Mouse (Mus musculus) liver, embryonic 16.5 days (tissue): ENCODE results near the gene Ttc30a1. TPM values are rescaled to one million over a fixed set of nuclear protein-coding genes. Genes with fewer than 3 reads are reported as not detected.
"Not testable (repeated sequence)": the region's sequence is repeated elsewhere in the genome, so short reads cannot be mapped to it uniquely, and the experiment has no call there.

ENCODE experiments used
- ATAC-seq: fragments of 200-750 bp; cut with Nextera tagmentation; 2 replicates; pipeline ENCODE4 v1.8.0; 2017; ENCODE audit warnings: low read depth, mild to moderate bottlenecking, moderate number of reproducible peaks, moderate library complexity
- H3K27ac ChIP-seq: fragments of 300-500 bp; sonication (generic); 2 replicates; pipeline ENCODE4 v1.5.1; 2014; ENCODE audit warnings: mild to moderate bottlenecking, low read length
- H3K27me3 ChIP-seq: fragments of 300-500 bp; sonication (generic); 2 replicates; pipeline ENCODE4 v1.6.1; 2014; ENCODE audit warnings: low read depth, low read length, mixed read lengths; ENCODE audit not compliant: control insufficient read depth, insufficient read depth
- H3K36me3 ChIP-seq: fragments of 300-500 bp; sonication (generic); 2 replicates; pipeline ENCODE4 v1.6.1; 2014; ENCODE audit warnings: mild to moderate bottlenecking; ENCODE audit not compliant: control insufficient read depth, insufficient read depth
- H3K4me1 ChIP-seq: fragments of 300-500 bp; sonication (generic); 2 replicates; pipeline ENCODE4 v1.6.1; 2014; ENCODE audit warnings: low read depth, low read length, mixed read lengths; ENCODE audit not compliant: control insufficient read depth
- H3K4me2 ChIP-seq: fragments of 300-500 bp; sonication (generic); 2 replicates; pipeline ENCODE4 v1.6.1; 2014; ENCODE audit warnings: low read depth, low read length, mixed read lengths
- H3K4me3 ChIP-seq: fragments of 300-500 bp; sonication (generic); 2 replicates; pipeline ENCODE4 v1.5.1; 2014; ENCODE audit warnings: low read depth, mild to moderate bottlenecking, low read length
- H3K9ac ChIP-seq: fragments of 300-500 bp; sonication (generic); 2 replicates; pipeline ENCODE4 v1.6.1; 2014; ENCODE audit warnings: low read depth, low read length
- H3K9me3 ChIP-seq: fragments of 300-500 bp; sonication (generic); replicated peaks from 2 replicates; pipeline ENCODE4 v1.6.1; 2016; ENCODE audit warnings: low read length; ENCODE audit not compliant: control insufficient read depth
- WGBS: fragments of 180-500 bp; shearing (Covaris S2); extraction: QIAGEN DNeasy Blood & Tissue Kit; methylation state at CpG from one replicate; pipeline ENCODE4 v1.1.7; 2014; ENCODE audit not compliant: insufficient replicate concordance; 5-methylcytosine and 5-hydroxymethylcytosine counted together
- polyA plus RNA-seq: library from polyadenylated mRNA; unstranded; fragments of >200 nt; fragmentation: Nextera tagmentation; extraction: Ambion mirVana; gene quantifications from 2 replicates; pipeline ENCODE4 v1.2.1, GENCODE M21; 2015

Gene Ttc30a1
- 0.68 and 1.2 TPM in 2 replicates for polyA plus RNA-seq

- WGBS, result 4% methylated on average over 31 of the region's 34 CpGs
Observed at GRCm38 (mm10) chr2:75981440-75982081, at the start of gene Ttc30a1. TSS of gene Ttc30a1 (minus strand) at chr2:75981967.

DNA sequence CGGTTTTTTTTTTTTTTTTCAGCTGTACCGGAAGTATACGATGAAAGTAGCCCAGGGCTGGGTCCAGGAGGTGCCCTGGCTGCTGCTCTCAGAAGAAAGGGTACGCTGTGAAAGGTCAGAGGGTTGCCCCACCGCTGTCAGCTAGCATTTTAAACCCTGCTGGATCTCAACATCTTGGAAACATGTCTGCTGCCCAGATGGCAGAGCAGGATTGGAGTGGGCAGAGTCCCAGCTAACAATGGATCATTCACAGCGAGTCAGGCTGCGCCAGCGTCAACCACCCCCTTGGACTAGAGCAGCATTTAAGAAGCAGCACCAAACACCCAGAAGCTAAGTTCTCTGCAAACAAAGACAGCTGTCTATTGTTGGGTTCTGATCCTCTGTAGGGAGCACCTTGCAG is 48.3 kb upstream of the Ttc30a1 start:
- H3K4me1 ChIP-seq, result no peaks in the 10 kb centered on the region
- H3K4me3 ChIP-seq, result no peak overlapping the region
- no peaks in the 10 kb centered on the region for H3K9me3 ChIP-seq
- WGBS, result 49% methylated on average over 8 of the region's 8 CpGs
- no peak overlapping the region for H3K4me2 ChIP-seq
- no peak overlapping the region for H3K27ac ChIP-seq
- H3K36me3 ChIP-seq, result no peaks in the 10 kb centered on the region
- H3K9ac ChIP-seq, result no peak overlapping the region
- H3K27me3 ChIP-seq, result no peaks in the 10 kb centered on the region
- no peak for ATAC-seq

More at GRCm38 (mm10) chr2:75981440-75982081, at the start of gene Ttc30a1:
- peak within 1 kb of the TSS; percentile 55 for H3K9ac ChIP-seq
- ATAC-seq, result peak; percentile 66
- H3K9me3 ChIP-seq, H3K27me3 ChIP-seq, H3K4me1 ChIP-seq, H3K36me3 ChIP-seq, H3K27ac ChIP-seq: not testable (repeated sequence)
- H3K4me2 ChIP-seq, result peak within 1 kb of the TSS; percentile 70
- peak within 1 kb of the TSS; percentile 63 for H3K4me3 ChIP-seq

- peak overlapping the region; percentile 9; the same call in 1 of the 2 replicates for H3K4me2 ChIP-seq
- no peaks in the 10 kb centered on the region for H3K4me1 ChIP-seq
- WGBS, result 31% methylated on average over 20 of the region's 20 CpGs
- H3K27me3 ChIP-seq, result no peaks in the 10 kb centered on the region
- H3K4me3 ChIP-seq, result no peak overlapping the region
- ATAC-seq, result no peak
- H3K9ac ChIP-seq, result no peak overlapping the region
- no peak overlapping the region for H3K27ac ChIP-seq
- H3K36me3 ChIP-seq, result no peaks in the 10 kb centered on the region
- no peaks in the 10 kb centered on the region for H3K9me3 ChIP-seq
Observed at GRCm38 (mm10) chr2:76029081-76029901, 47.5 kb upstream of the Ttc30a1 start.

DNA sequence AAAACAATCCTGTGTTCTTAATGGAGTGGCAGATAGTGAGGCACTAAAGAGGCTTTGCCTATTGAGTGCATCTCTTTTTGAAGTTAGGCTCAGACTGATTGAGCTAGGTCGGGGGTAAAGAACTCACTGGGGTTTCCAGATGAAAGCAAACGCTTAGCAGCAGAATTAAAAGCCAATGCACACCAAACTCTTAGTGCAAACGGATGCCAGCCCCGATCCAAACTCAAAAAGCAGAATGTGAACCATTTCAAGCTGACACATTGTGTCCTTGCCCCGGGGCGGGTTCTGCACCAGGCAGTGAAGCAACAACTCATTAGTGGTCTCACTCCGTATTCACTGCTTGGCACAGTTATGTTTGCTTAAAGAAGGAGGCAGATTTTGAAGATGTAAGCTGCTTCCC is 35.1 kb upstream of the Ttc30a1 start:
- no peaks in the 10 kb centered on the region for H3K4me1 ChIP-seq
- no peak for ATAC-seq
- no peak overlapping the region for H3K9ac ChIP-seq
- no peaks in the 10 kb centered on the region for H3K36me3 ChIP-seq
- H3K4me2 ChIP-seq, result no peak overlapping the region
- H3K27me3 ChIP-seq, result no peaks in the 10 kb centered on the region
- 33% methylated on average over 7 of the region's 7 CpGs for WGBS
- no peaks in the 10 kb centered on the region for H3K9me3 ChIP-seq
- H3K4me3 ChIP-seq, result no peak overlapping the region
- no peak overlapping the region for H3K27ac ChIP-seq

DNA sequence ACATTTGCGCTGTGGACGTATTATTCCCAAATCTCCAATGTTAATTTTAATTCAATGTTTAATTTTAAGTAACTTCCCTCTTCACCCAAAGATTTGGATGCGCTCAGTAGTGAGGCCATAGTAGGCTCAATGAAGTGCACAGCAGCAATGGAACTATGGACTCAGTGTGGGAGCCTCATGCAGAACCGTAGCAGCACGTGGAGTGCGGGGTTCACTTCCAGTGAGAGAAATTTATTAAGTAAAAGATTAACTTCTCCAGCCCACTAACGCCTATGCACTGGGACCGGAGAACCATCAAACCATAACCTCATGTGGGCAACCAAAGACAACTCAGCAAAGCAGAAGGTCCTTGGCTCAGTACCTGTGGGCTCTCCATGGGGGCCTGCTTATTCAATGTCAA is 34.4 kb upstream of the Ttc30a1 start:
- Histone ChIP-seq H3K27ac (no peak overlapping the region), H3K9me3 (no peaks in the 10 kb centered on the region), H3K4me3 (no peak overlapping the region), H3K36me3 (no peaks in the 10 kb centered on the region), H3K9ac (no peak overlapping the region), H3K4me2 (no peak overlapping the region), H3K27me3 (no peaks in the 10 kb centered on the region), H3K4me1 (no peaks in the 10 kb centered on the region)
- no peak for ATAC-seq
- WGBS, result 74% methylated on average over 8 of the region's 8 CpGs

- no peaks in the 10 kb centered on the region for H3K36me3 ChIP-seq
- no peaks in the 10 kb centered on the region for H3K27me3 ChIP-seq
- no peak overlapping the region for H3K9ac ChIP-seq
- H3K27ac ChIP-seq, result no peak overlapping the region
- H3K9me3 ChIP-seq, result no peaks in the 10 kb centered on the region
- 70% methylated on average over 7 of the region's 7 CpGs for WGBS
- no peak for ATAC-seq
- no peak overlapping the region for H3K4me2 ChIP-seq
- H3K4me1 ChIP-seq, result no peaks in the 10 kb centered on the region
- no peak overlapping the region for H3K4me3 ChIP-seq
Observed at GRCm38 (mm10) chr2:76015460-76015859, 33.7 kb upstream of the Ttc30a1 start.

- H3K27ac ChIP-seq, result no peak overlapping the region
- H3K9me3 ChIP-seq, result no peaks in the 10 kb centered on the region
- H3K4me1 ChIP-seq, result no peaks in the 10 kb centered on the region
- no peaks in the 10 kb centered on the region for H3K27me3 ChIP-seq
- no peak overlapping the region for H3K9ac ChIP-seq
- 65% methylated on average over 3 of the region's 3 CpGs for WGBS
- H3K4me3 ChIP-seq, result no peak overlapping the region
- no peak for ATAC-seq
- no peaks in the 10 kb centered on the region for H3K36me3 ChIP-seq
- no peak overlapping the region for H3K4me2 ChIP-seq
Observed at GRCm38 (mm10) chr2:76014659-76015058, 32.9 kb upstream of the Ttc30a1 start.

- Histone ChIP-seq H3K27ac (no peak overlapping the region), H3K4me3 (no peak overlapping the region), H3K4me2 (no peak overlapping the region), H3K27me3 (no peaks in the 10 kb centered on the region; the same call in 1 of the 2 replicates), H3K4me1 (no peaks in the 10 kb centered on the region), H3K9me3 (no peaks in the 10 kb centered on the region), H3K9ac (no peak overlapping the region), H3K36me3 (no peaks in the 10 kb centered on the region)
- 28% methylated on average over 4 of the region's 4 CpGs for WGBS
- no peak for ATAC-seq
Observed at GRCm38 (mm10) chr2:76006194-76006593, 24.4 kb upstream of the Ttc30a1 start.

GRCm38 (mm10) chr2:76002899-76003298 is 21.1 kb upstream of the Ttc30a1 start:
- Histone ChIP-seq H3K27ac (no peak overlapping the region), H3K9me3 (no peaks in the 10 kb centered on the region), H3K4me1 (no peaks in the 10 kb centered on the region), H3K36me3 (no peaks in the 10 kb centered on the region), H3K9ac (no peak overlapping the region), H3K27me3 (no peaks in the 10 kb centered on the region; the same call in 1 of the 2 replicates), H3K4me3 (no peak overlapping the region), H3K4me2 (no peak overlapping the region)
- WGBS, result 64% methylated on average over 9 of the region's 9 CpGs
- no peak for ATAC-seq
